Mouse (Mus musculus) fibroblast of lung, adult 2 months (primary cell): Measurements from ENCODE around the gene Rasal2.
A peak's percentile ranks its signal among the peaks of the same experiment; 100 is the strongest.

Source experiments
- DNase-seq: peaks from one replicate; pipeline ENCODE4 v3.0.0-alpha.2; 2011; ENCODE audit warnings: low read depth

Rasal2 gene

DNA sequence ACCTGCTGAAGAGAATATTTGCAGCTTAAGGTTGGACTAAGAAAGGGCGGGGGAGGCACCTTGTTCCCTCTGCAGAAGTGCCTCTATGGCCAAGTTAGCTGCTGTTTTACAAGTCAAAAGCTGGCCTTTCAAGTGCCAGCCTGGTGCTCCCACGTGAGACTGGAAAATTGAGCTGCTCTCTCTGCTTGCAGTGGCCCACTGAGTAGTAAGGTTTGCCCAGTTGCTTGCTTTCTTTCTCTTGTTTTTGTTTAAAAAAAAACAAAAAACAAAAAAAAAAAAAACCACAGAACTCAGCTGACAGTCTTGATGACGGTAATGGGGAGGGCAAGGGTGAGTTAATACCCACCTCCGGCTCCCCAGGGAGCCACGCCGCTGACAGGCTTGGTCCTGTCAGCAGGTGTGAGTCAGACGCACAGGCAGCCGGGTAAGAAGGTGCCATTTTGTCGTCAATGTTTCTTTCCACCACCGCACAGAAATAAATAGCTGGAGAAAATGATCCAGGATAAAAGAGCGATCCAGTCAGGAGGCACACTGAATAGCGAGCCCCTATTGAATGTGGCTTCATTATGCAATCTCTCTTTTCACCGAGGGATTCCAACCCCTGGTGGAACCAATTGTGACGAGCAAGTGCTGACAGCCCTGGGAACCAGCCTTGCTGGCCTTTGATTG is 27.7 kb upstream of the Rasal2 start:
- peak; percentile 65 for DNase-seq

DNA sequence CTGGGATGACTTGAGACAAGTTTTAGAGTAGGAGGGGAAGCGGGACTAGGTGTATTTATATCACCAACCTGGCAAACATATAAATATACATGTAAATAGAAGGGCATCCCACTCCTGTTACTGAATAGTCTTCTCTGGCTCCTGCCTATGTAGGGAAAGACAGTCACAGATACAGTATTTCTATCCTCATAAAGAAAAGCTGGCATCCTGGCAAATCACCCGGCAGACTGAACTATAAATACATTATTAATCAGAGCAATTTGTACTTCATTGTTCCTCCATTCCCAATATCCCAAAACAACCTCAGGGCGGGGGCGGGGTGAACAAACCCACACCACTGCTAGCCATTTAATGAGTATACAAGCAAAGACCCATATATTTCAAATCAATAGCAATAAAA is 26.7 kb upstream of the Rasal2 start:
- no peak for DNase-seq

DNA sequence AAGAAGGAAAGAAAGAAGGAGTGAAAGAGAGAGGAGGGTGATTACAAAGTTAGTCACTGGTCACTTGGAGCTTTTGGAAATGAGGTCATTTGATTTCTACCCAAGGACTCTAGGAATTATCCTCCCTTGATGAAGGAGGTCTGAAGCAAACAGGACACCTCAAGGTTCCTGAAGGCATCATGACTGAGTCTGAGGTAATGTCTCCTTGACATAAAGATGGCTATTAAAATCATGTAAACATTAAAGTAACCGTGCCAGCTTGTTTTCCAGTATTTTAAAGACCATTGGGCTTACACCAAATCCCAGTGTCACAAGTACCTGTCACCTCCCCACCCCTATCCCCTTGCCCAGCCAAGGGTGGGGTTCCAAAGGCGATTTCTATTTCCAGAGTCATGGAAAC is 25.9 kb upstream of the Rasal2 start:
- no peak for DNase-seq

DNA sequence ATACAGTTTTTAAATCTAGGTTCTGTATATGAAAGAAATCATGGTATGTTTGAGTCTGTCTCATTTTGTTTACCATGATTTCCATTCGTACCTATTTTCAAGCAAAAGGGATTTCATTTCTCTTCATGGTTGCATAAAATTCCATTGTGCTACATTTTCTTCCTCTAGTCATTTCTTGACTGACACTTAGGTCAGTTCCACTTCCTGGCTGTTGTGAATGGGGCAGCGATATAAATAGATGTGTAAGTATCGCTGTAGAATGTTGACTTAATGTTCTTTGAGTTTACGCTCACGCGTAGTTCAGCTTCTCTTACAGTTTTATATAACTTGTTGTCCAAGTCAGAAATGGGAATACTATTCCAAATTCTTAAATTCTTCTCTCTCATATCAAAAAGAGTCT is 23.5 kb upstream of the Rasal2 start:
- no peak for DNase-seq

DNA sequence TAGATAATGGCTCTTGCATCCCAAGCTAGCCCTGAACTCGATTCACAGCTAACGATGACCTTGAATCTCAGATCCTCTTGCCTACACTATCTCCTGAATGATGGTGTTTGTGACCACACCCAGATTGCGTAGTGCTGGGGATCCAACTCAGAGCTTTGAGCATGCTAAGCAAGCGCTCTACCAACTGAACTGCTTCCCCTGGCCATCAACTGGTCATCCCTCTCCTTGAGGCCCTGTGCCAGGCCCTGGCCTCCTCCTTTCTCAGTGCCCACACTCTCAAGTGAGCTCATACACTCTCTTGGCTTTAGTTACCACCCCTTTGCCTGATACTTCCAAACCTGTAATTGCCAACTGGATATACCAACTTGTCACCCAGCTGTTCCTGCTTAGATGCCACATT is 22.0 kb upstream of the Rasal2 start:
- no peak for DNase-seq

DNA sequence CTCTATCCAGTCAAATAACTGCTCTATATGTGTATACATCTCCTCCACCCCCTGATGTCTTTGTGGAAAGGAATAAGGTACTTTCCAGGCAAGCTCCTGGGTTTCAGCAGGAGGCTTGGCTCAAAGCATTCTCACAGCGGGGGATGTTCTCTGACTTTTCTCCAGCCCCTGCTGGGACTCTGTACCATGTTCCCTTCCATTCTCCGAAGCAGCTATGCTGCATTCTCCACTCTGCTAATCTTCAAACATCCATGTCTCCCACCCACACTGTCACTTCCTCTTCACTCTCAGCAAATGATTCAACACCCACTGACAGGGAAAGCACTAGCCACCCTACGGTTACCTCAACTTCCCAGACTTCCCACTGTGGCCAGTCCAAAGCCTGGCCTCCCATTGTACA is 20.9 kb upstream of the Rasal2 start:
- no peak for DNase-seq

DNA sequence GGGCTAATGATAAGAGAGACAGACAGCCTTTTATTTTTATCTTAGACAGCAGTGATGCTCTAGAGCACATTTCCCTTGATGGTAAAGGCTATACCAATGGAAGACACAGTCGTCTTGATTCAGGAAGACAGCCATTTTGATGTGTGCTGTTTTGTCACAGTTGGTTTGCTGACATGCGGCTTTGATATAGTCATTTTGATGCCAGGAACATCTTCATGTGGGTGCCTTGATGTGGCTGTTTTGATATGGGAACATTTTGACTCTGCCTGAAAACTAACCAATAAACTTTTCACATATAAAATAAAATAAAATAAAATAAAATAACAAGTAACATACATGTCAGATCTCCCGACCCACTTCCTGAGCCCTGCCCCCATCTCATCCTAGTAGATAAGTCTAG is 16.0 kb upstream of the Rasal2 start:
- no peak for DNase-seq

DNA sequence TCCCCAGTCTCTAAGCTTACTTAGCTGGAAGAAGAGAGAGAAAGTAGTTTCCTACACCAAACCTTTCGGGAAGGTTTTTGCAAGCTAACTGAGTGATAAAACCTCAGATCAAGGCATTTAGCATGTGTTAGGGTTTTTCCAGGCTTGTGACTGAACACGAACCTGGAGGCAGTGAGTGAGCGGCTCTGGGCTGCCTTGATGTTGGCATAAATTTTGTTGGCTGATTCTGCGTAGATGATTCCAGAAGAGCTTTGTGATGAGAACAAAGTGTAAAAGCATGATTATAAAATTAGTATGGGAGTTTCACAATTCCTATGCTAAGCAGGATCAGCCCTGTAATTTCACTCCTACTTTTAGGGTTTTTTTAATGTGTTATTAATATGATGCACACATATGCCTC is 15.2 kb upstream of the Rasal2 start:
- no peak for DNase-seq

DNA sequence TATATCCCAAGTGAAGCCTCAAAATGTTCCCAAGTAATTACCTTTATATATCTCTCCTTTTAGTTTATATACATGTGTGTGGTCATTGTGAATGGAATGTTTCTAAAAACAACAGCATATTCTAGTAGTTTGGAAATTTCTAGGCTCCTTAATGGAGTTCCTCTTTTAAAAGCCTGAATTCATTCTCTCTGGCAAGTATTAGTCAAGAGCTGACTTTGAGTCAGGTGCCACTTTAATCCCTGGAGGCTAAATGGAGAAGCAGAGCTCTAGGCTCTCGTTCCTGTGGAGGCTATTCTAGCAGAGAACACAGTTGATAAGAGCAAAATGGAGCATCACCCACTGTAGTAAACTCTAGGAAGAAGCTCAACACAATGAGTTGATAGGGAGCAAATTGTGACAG is 14.5 kb upstream of the Rasal2 start:
- DNase-seq = no peak

DNA sequence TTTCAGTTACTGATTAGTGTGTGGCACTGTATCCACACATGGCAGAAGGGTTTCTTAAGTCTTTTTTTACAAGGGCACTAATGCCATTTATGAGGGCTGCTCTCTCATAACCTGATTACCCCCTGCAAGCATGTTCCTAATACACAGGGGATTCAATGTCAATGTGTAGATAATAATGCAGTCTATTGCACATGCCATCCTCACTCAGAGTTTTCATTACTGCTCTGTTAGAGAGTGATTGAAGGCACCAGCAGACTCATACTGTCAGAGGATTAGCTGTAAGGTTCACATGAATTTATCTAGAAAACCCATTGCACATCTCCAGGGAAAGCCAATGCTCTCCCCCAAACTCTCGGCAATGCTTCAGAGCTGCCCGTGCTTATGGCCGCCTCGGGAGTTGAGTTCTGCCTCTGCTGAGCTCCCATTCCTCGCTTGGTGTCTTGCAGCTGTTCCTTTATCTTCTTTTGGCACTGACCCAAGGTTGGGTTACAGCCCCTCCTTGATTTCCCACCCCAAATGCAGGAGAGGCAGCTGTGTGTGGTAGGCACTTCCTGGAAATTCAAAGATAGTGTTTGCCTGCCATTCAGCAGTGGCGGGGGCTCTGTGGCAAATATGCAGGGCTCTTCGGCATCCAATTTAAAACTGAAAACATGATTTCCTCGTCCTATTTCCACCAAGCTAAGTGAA is 13.5 kb upstream of the Rasal2 start:
- DNase-seq = no peak

DNA sequence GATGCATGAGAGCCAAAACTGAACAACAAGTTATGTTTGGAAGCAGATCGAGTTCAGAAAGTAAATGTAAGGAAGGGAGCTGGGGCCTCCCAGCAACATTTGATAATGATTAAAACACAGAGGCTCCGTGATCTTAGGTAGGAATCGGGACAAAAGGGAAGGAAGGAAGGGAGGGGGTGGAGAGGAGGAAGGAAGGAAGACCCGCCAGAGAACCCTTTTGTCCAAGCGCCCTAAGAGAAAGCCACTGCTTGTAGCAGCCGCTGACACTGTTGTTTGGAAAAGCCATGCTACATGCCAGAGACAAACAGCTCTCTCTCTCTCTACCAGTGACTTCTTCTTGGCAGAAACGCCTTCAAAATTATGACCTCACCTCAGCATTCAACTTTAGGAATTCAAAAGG is 5.5 kb upstream of the Rasal2 start:
- no peak for DNase-seq

DNA sequence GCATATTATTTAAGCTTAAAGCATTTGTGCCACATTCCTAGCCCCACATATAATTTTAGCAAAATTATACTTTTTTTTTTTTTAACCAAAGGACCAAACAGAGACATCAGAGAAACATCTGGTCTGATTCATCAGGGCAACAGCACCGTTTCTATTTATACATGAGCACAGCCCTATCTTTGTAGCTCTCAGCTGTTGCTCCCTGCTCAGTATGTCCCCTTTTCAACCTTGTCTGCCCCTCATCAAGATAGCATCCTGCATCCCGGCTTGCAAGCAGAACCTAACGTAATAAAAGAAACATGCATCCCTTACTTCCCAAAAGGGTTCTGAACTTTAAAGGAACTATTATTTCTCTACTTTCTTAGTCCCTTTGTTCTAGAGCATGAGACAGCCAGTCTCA is 5.0 kb upstream of the Rasal2 start:
- no peak for DNase-seq

DNA sequence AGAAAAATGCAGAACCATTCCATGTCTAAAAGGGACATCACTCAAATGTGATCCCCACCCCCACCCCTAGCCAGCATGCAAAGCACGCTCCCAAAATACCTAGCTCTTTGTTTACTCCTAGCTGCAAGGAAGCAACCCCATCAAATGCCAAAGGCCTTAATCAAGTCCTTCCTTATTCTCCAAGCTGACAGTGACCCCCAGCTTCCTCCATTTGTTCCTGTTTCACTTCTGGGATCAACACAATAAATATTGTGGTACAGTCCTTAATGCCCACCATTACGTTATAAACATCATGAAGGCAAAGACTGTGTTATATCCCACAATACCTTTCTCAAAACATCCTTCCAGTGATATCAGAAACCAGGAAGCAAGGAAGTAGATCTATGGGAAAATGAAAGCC is 4.2 kb upstream of the Rasal2 start:
- no peak for DNase-seq

DNA sequence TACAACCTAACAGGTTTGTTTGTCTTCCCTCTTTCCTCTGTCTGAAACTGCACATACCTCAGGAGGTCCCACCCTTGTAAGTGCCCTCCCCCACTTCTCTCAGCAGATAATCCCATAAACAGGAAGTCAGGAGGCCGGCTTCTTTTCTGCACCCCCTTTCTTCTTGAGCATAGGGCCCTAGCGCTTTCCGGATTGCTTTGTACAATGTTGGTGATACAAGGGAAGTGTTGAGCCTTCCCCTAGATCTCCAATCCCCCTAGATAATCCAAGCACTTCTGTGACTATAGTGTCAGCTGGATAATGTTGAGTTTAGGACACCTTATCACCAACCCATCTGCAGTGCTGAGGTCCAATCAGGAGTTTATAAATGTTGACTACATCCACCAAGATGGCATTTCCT is 3.4 kb upstream of the Rasal2 start:
- no peak for DNase-seq

DNA sequence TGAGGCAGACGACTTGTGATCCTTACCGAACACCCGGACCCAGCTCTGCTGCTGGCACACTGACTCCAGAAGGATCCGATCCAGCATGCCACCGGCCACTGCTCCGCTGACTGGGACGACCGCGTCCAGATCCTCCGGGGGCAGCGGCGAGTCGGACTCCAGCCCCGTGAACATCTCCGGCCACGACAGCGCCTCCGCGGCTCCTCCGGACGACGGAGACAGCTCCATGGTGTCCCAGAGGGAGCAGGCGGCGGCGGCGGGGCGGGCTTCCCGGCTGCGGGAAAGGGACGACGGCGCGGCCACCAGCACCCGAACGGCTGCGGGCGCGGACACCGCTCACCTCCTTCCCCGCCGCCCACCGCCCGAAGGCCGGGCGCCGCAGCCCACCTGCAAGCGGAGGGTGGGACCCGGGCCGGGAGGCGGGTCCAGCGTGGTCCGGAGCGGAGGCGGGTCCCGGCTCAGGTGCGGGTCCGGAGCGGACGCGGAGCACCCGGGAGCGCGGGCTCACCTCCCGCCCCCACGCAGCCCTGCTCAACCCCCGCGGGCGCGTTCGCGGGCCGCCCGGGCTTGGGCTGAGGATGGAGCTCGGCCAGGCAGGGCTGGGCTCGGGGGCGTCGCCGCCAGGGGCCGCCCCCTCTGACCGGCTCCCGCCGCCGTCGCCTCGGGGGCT is 549 bp downstream of the Rasal2 start:
- DNase-seq = no peak

DNA sequence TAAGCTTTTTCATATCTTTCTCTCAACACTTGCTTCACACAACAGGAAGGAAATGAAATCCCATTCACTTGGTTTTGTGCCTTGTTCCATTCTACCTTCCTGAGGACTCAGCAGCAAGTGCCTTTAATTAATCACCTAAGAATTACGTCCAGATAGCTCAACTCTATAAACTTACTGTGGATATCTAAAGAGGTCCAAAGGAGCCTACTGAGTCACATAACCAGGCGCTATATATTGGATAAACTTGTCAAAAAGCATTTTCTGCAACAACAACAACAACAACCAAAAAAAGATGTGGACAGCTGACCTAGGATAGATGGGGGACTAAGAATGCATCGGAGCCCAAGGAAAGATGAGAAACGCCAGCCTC is 1.1 kb downstream of the Rasal2 start:
- no peak for DNase-seq

DNA sequence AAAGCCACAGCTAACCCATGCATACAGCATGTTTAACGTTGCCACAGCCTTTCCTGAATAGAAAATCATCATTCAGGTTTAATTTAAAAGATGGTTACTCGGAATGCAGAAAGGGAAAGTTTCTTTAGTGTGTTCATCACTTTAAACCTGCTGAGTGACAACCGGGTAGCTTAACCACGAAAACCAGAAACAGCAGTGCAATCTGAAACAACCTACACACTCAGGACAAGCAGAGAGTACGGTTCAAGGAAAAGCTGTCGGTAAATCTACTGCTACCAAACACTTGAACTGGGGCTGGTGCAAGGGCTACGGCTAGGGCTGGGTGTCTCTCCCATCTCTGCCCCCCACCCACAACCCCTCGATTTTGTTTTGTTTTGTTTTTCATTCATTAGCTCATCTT is 1.5 kb downstream of the Rasal2 start:
- no peak for DNase-seq

DNA sequence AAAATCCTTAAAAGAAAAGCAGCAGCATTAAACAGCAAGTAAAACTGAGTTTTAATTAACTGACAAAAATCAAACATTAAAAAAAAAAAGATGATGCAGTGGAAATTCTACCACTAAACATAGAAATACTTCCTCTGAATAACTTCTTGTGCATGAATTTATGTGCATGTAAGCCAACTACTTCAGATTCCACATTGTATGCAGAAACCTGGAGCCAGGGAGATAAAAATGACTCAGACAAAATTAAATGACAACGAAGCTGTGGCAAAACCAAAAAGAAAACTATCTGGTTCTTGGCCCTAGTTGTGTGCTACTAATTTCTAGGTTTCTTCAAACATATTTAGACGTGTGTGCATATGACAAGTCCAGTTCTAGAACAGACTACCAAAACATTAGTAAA is 2.7 kb downstream of the Rasal2 start:
- no peak for DNase-seq

DNA sequence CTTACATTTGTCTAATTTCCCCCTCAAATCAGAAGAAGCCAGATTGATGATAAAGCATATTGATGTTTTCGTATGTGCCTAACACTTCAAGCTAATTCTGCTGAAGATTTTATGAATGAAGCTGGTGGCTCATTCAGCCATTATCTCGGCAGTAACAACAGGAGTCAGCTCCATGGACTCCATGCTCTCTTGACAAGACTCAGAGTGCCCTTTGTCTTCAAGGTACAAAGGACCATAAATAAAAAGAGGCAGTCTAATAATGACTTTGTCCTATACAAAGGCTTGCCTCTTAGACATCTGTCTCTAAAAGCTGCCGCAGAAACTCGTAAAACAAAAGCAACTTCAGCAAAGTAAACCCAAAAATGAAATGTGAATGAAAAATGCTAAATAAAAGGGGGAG is 24.4 kb downstream of the Rasal2 start:
- no peak for DNase-seq

DNA sequence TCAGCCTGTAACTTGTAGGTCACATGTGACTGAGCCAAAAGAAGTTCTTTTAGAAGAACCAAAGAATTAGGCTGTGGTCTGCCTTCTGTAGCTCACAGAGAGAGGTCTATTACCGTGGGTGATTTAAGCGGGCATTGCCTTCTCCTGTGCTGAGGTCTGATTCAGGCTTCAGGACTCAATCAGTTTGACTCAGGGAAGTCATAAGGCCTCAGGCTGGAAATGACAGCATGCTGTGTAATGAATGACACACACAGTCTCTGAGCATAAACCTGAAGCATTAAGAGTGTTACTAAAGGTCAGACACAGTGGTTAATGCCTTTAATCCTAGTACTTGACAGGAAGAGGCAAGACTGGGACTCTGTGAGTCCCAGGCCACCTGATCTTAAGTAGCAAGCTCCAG is 31.7 kb downstream of the Rasal2 start:
- DNase-seq = peak; percentile 38

DNA sequence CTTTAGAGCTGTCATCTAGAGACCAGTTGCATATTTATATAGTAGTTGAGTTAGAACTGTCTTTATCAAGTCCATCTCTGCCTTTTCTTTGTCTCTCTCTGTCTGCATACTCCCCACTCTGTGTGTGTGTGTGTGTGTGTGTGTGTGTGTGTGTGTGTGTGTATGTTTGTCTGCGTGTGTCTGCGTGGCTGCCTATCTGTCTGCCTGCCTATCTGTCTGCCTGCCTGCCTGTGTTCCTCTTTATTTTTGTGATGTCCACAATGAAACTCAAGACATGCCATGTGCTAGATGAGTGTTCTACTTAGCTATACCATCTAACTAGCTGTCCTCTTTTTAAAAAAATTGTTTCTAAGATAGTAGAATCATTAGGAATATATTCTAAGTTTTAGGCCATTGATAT is 42.0 kb downstream of the Rasal2 start:
- no peak for DNase-seq

DNA sequence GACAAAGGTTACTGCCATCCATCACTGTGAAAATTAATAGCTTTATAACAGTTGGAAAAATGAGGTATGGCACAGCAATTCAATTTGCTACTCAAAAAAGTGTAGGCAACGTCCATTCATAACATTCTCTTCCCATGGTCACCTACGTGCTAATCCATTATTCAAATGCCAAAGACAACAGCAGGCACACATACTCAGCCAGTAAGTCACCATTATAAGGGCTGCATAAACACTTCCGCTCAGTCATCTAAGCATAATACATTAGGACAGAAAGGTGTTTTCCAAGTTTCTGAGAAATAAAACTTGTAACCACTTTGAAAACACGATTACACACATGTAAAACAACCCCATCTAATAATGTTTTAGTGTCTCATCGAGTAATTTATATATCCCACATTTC is 44.1 kb downstream of the Rasal2 start:
- no peak for DNase-seq

DNA sequence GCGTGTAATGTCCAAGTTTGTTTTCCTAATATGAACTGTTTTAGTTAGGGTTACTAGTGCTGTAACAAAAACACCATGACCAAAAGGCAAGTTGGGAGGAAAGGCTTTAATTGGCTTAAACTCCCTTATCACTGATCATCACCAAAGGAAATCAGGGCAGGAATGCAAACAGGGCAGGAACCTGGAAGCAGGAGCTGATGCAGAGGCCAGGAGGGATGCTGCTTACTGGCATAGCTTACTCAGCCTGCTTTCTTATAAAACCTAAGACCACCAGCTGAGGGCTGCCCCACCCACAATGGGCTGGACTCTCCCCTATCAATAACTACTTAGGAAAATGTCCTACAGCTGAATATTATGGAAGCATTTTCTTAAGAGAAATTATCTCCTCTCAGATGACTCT is 65.7 kb downstream of the Rasal2 start:
- DNase-seq = no peak

DNA sequence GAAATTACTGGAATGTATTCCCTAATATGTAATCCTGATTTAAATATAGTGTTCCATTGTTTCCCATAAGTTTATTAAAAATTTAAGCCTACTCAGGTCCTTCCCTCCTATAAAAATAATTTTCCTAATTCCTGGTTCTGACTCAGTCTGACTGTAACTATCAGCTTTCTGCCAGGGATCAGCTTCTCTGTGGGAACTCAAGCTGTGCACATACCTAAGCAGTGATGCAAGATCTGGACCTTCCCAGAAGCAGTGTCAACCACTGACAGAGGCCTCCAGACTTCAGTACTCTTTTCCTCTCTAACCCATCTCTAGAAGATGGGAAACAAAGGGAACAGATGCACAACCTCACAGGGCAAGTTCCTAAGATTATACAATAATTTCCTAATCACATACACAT is 68.9 kb downstream of the Rasal2 start:
- peak; percentile 66 for DNase-seq
